Mouse (Mus musculus) retina, postnatal 7 days (tissue): Measurements from ENCODE around the gene Slc45a3.

ENCODE experiments used
- DNase-seq: peaks from one replicate; pipeline ENCODE4 v3.0.0-alpha.2; 2012; ENCODE audit warnings: low read depth, low spot score

Gene Slc45a3

DNA sequence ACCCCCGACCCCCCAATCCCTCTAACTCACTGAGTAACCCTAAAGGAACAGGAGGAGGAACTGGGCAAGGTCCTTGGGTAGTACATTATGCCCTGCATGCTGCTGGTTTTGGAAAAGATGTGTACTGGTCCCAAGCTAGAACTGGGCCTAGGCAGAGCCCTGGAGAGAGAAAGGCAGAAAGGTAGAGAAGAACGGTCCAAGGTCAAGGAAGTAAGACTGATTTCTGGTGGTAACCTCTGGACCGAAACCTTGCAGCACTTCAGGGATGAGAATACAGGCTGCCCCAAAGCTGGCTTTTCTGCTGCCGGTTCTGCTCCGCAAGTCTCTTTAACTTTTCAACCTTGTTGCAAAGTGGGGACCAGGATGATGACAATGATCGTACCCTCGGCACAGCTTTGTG lies 1.8 kb downstream of the Slc45a3 start:
- DNase-seq, result no peak

DNA sequence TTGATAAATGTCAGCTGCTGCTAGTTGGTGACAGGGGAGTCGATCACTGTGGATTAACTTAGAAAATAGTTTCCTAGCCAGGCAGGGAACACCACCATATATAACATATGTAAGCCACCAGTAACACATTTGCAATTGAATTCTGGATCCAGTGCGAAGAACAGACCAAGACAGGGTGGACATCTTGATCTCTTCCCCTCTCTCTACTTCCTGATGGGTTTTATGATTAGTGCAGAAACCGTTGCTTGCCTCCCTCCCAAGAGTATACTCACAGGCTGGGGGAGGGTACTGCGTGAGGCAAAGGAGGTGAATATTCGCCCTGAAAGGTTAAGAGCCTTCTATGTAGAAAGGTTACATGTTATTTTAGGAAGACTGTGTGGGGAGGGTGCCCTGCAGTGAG lies 3.1 kb downstream of the Slc45a3 start:
- DNase-seq, result no peak

DNA sequence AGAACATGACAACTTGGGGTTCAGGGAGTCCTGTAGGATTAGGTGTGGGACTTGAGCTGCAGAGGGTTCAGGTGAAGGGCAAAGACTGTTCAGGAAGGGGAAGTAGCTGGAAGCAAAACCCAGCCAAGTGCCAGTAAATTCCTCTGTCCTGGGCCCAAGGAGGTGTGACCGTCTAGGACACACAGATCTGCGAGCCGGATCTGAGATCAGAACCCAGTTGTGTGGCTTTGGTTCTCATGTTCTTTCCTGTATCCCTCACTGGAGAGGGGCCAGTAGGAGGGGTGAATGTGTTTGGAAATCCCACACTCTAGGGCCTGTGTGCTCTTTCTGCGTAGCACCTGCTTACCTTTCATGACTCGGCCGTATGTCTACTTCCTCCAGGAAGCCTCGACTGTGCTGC lies 4.6 kb downstream of the Slc45a3 start:
- no peak for DNase-seq

DNA sequence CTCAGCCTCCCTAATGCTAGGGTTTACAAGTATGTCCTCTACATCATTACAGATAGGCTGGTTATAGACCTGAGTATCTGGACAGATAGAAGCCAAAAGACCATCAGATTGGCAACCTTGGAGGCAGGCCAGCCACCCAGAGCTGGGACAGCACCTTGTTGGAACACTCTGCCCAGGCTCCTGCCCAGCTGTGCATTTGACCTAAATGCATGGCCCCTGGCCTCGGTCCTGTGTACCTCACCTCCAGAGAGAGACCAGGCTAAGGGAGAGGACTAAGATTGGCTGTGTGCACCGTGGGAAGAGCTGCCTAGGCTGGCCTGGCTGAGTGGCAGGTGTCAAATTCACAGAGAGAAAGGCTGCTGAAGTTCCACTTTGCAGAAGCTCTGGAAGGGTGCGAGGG lies 5.8 kb downstream of the Slc45a3 start:
- DNase-seq, result no peak

GRCm38 (mm10) chr1:131968983-131969382 lies 6.2 kb downstream of the Slc45a3 start:
- no peak for DNase-seq

- DNase-seq, result no peak
Measured at GRCm38 (mm10) chr1:131969825-131970224, 7.1 kb downstream of the Slc45a3 start.

GRCm38 (mm10) chr1:131970322-131970660 lies 7.5 kb downstream of the Slc45a3 start:
- no peak for DNase-seq

DNA sequence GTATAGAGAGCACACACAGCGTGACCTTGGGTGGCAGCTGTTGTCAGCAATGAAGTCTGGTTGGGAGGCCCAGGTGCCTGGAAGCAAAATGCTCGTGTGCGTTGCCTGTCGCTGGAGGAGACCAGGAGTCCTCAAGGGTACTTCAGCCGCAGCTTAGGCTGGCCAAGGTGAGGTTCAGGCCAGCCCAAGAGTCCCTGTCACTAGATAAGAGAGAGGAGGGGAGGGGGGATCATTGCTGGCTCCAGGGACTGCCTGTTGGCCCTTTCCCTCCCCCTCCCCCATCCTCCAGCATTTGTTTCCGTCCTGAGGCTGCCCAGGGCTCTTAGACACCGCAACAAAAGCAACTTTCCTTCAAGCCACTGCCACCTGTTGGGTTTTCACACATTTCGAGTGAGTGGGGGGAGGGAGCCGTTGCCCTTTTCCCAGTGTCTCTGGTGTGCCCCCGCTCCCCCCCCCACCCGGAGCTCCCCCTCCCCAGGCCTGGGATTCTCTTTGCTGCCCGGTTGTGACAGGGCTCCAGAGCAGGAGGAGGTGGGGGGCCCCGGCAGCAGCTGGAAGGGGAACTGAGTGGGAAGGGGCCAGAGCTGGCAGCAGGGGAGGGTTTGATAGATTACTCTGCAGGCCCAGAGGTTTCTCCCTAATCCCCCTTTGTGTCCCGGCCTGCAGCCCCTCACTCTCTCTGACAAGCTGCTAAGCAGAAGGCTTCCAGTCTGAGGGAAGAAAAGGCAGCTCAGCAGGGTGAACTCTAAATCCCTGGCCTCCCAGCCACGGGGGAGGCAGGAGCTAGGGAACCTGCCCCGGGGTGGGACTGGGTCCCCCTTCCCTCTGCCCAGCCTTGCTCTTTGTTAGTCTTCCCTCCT lies 8.1 kb downstream of the Slc45a3 start:
- no peak for DNase-seq

GRCm38 (mm10) chr1:131971771-131972497 lies 9.2 kb downstream of the Slc45a3 start:
- no peak for DNase-seq

DNA sequence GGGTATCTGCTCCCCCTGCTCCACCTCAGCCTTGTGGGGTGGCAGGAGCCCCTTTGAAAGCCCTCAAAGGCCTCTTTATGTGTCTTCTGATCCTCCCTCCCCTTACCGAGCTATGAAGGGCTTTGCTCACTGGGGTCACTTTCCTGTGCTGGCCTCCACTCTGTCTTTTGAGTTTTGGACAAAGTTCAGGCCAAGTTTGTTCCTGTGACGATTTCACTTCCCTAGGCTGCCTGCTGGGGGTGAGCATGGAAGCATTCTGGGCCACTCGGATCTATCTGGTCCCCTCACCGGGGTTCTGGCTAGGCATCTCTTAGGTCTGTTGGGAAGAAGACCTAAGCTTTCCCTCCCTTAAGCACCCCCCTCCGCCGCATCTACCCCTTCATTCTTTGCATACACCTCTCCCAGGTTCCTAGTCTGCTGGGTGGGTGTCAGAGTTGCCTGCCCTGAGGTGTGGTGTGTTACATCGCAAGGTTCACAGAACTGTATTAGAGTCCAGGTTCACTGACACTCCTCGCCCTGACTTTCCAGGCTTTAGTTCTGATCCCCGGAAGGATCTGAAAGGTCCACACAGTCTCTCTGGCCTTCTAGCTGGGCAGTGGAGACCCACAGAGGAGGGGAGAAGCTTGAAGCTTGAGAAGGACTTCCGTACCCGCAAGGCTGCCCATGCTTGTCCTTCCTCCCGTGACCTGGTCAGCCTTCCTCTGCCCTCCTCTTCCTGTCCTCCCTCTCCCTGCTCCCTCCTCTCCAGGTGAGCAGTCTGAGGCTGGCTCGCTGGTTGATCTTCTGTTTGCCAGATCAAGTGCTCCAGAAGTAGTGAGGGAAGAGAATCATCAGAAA lies 9.9 kb downstream of the Slc45a3 start:
- DNase-seq, result no peak

GRCm38 (mm10) chr1:131973991-131974390 lies 11.2 kb downstream of the Slc45a3 start:
- no peak for DNase-seq

GRCm38 (mm10) chr1:131976886-131977285 lies 14.1 kb downstream of the Slc45a3 start:
- DNase-seq, result no peak

DNA sequence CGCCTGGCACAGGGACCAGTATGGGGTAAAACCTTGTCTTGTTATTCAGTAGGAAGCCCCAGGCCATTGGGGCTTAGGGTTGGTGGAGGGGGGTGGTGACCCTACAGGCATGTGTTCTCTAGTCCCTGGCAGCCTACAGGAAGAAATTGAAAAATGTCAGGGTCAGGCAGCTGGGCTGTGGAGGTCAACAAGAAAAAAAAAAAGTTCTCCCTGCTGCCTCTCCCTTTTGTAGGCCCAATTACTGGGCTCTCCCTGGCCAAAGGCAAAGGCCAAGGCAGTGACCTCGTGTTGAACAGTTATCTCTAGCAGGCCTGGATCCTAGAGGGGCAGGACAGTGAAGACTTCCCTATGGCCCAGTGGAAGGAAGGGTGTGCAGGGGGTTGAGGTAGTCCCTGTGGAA lies 17.7 kb downstream of the Slc45a3 start:
- no peak for DNase-seq

DNA sequence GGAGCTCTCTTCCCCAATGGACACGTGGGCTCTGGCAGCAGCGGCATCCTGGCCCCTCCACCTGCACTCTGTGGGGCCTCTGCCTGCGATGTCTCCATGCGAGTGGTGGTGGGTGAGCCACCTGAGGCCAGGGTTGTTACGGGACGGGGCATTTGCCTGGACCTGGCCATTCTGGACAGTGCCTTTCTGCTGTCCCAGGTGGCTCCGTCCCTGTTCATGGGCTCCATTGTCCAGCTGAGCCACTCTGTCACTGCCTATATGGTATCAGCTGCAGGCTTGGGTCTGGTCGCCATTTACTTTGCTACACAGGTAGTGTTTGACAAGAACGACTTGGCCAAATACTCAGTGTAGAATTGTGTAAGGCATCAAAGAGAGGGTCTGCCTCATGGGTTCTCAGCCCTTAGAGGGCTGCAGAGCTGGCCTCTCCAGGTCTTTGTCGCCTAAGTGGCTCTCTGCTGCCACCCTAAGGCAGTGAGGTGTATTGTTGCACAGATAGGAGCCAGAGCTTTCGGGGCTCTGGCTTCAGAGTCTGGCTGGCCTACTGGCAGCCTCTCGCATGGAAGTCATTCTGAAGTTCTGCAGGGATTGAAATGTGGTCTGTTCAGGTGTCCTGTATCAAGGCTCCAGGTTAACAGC lies 18.7 kb downstream of the Slc45a3 start:
- DNase-seq, result peak; percentile 70

DNA sequence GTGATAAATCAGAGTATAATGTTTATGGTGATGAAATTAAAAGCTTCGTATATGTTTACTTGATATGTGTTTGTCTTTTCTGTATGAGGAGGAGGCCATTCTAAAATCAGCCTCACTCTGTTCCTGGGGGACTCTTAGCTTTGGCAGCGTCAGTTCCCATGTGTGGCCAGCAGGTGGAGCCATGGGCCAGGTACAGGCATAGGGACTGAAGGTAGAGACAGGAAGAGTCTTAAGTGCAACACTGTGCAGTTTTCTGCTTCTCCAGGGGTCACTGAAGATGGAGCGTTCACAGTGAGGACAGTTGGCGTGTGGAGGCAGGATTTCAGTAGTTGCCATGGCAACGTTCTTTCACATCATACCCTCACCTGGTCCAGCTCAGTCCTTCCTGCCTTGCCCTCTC lies 20.1 kb downstream of the Slc45a3 start:
- peak; percentile 61 for DNase-seq

- no peak for DNase-seq
Measured at GRCm38 (mm10) chr1:131983806-131984205, 21.0 kb downstream of the Slc45a3 start.

GRCm38 (mm10) chr1:131987432-131987831 lies 24.7 kb downstream of the Slc45a3 start:
- DNase-seq, result no peak

- DNase-seq, result no peak
Measured at GRCm38 (mm10) chr1:131989476-131989875, 26.7 kb downstream of the Slc45a3 start.

- no peak for DNase-seq
Measured at GRCm38 (mm10) chr1:131990083-131990760, 27.5 kb downstream of the Slc45a3 start.

DNA sequence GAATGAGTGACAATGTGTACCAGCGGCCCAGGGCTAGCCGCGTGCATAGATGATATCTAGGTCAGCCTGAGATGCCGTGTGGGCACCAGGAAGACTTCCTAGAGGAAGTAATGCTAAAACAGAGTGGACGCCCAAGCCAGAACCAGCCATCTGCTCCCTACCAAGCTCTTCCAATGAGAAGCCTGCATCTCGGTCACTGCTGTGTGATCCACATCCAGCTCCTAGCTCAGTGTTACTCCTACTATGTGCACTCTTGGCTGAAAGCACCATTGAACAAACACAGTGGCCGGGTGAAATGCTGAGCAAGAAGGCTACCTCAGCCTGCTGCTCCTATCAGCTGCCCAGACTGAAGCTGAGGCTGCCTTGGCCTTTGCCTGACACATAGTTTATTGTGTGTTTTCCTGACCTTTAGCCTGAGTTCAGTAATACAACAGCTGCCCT lies 29.8 kb downstream of the Slc45a3 start:
- DNase-seq, result no peak
